Mouse (Mus musculus): ENCODE measurements around the gene Gabpa.

GRCm38 (mm10) chr16:84825009-84825408 lies 9.7 kb upstream of the Gabpa start:
- no peak for TF ChIP-seq CTCF (IDR thresholded peaks at IDR 0.05; ENCODE audit: low read depth, low read length)
- no peak for TF ChIP-seq TAL1 (conservative IDR thresholded peaks at IDR 0.05; ENCODE audit: low read depth, low read length)
